Mouse (Mus musculus) MEL (cell line): ENCODE measurements at regions not wholly inside any gene's neighbourhood (a gene's known extent, or its start where the extent isn't known, plus 50 kb on each side); places are given as distances from the start of the nearest gene placed in this dataset.

Source experiments
- CTCF ChIP-seq, 3 experiments: IDR thresholded peaks in 2 of 3; conservative IDR thresholded peaks in 1 of 3; 2 replicates each; pipeline ENCODE4 v1.5.1; 2011 to 2012; ENCODE audit warnings: low read length in 3 of 3, low read depth in 2 of 3, mild to moderate bottlenecking in 2 of 3, improper control_type of control experiment in 1 of 3, inconsistent platforms in 1 of 3, mixed read lengths in 1 of 3, moderate library complexity in 1 of 3; ENCODE audit not compliant: control insufficient read depth in 1 of 3, insufficient read depth in 1 of 3, poor library complexity in 1 of 3, severe bottlenecking in 1 of 3
- EP300 ChIP-seq, 2 experiments: IDR thresholded peaks; 2 replicates each; pipeline ENCODE4 v1.6.1; 2011; ENCODE audit warnings: improper control_type of control experiment in 2 of 2, low read length in 2 of 2, low read depth in 1 of 2, mild to moderate bottlenecking in 1 of 2
- MAFK ChIP-seq: IDR thresholded peaks from 2 replicates; pipeline ENCODE4 v1.6.1; 2011; ENCODE audit warnings: low read depth, mild to moderate bottlenecking, low read length, improper control_type of control experiment, borderline replicate concordance
- MAX ChIP-seq: IDR thresholded peaks from 2 replicates; pipeline ENCODE4 v1.6.1; 2011; ENCODE audit warnings: low read length, improper control_type of control experiment
- MAZ ChIP-seq: IDR thresholded peaks from 2 replicates; pipeline ENCODE4 v1.6.1; 2012; ENCODE audit warnings: low read depth, mild to moderate bottlenecking, inconsistent platforms, low read length, improper control_type of control experiment
- MEF2A ChIP-seq: IDR thresholded peaks from 2 replicates; pipeline ENCODE4 v1.6.1; 2014; ENCODE audit warnings: low read depth, mild to moderate bottlenecking, inconsistent platforms, low read length, improper control_type of control experiment; ENCODE audit not compliant: poor library complexity, insufficient replicate concordance, severe bottlenecking; ENCODE audit errors: extremely low read depth
- MXI1 ChIP-seq: IDR thresholded peaks from 2 replicates; pipeline ENCODE4 v1.6.1; 2011; ENCODE audit warnings: mild to moderate bottlenecking, low read depth, low read length, improper control_type of control experiment
- MYC ChIP-seq: IDR thresholded peaks from 2 replicates; pipeline ENCODE4 v1.6.1; 2011; ENCODE audit warnings: low read depth, mild to moderate bottlenecking, low read length, improper control_type of control experiment, moderate library complexity
- POLR2A ChIP-seq, 2 experiments: IDR thresholded peaks; 2 replicates each; pipeline ENCODE4 v1.6.1; 2011 to 2012; ENCODE audit warnings: low read length in 2 of 2, mild to moderate bottlenecking in 2 of 2, control low read depth in 1 of 2, improper control_type of control experiment in 1 of 2, low read depth in 1 of 2, moderate library complexity in 1 of 2; ENCODE audit not compliant: control insufficient read depth in 1 of 2, insufficient read depth in 1 of 2, poor library complexity in 1 of 2
- USF1 ChIP-seq: IDR thresholded peaks from 2 replicates; pipeline ENCODE4 v1.6.1; 2014; ENCODE audit warnings: low read depth, mild to moderate bottlenecking, inconsistent platforms, low read length, improper control_type of control experiment, moderate library complexity
- ZMIZ1 ChIP-seq: IDR thresholded peaks from 2 replicates; pipeline ENCODE4 v1.6.1; 2012; ENCODE audit warnings: low read depth, mild to moderate bottlenecking, inconsistent platforms, low read length, improper control_type of control experiment, moderate library complexity

- no peak for TF ChIP-seq MXI1
- no peak for TF ChIP-seq CTCF (IDR thresholded peaks at IDR 0.05 in 2 of 3, conservative IDR thresholded peaks at IDR 0.05 in 1 of 3; ENCODE audit: control insufficient read depth in 1 of 3, insufficient read depth in 1 of 3, low read depth in 2 of 3, low read length in 3 of 3, poor library complexity in 1 of 3, severe bottlenecking in 1 of 3)
- TF ChIP-seq MEF2A: no peak
- no peak for TF ChIP-seq EP300 (IDR thresholded peaks at IDR 0.05; ENCODE audit: low read depth in 1 of 2, low read length in 2 of 2)
- TF ChIP-seq POLR2A (IDR thresholded peaks at IDR 0.05; ENCODE audit: control insufficient read depth in 1 of 2, insufficient read depth in 1 of 2, low read depth in 1 of 2, low read length in 2 of 2, poor library complexity in 1 of 2): no peak
- no peak for TF ChIP-seq MYC
- no peak for TF ChIP-seq USF1
- no peak for TF ChIP-seq MAFK
- TF ChIP-seq MAZ: no peak
- TF ChIP-seq ZMIZ1: no peak
- no peak for TF ChIP-seq MAX
These were observed 125.0 kb downstream of the Bmp7 start for GRCm38 (mm10) chr2:172815146-172815545.
